Mouse (Mus musculus) stomach, postnatal 0 days (tissue): ENCODE measurements at regions not wholly inside any gene's neighbourhood (a gene's known extent, or its start where the extent isn't known, plus 50 kb on each side); places are given as distances from the start of the nearest gene placed in this dataset.
A peak's percentile ranks its signal among the peaks of the same experiment; 100 is the strongest.

Experiments
- ATAC-seq: fragments of 200-750 bp; cut with Nextera tagmentation; 2 replicates; pipeline ENCODE4 v1.8.0; 2017; ENCODE audit not compliant: low FRiP score, low TSS enrichment
- DNase-seq: peaks from one replicate; pipeline ENCODE4 v3.0.0-alpha.2; 2016; ENCODE audit warnings: low spot score
- H3K27ac ChIP-seq: fragments of 300-500 bp; sonication (generic); replicated peaks from 2 replicates; pipeline ENCODE4 v1.5.1; 2014; ENCODE audit warnings: mild to moderate bottlenecking, control low read depth
- H3K27me3 ChIP-seq: fragments of 300-500 bp; sonication (generic); 2 replicates; pipeline ENCODE4 v1.6.1; 2014; ENCODE audit warnings: low read length; ENCODE audit not compliant: control insufficient read depth, insufficient read depth
- H3K36me3 ChIP-seq: fragments of 300-500 bp; sonication (generic); 2 replicates; pipeline ENCODE4 v1.6.1; 2014; ENCODE audit warnings: low read length, mixed read lengths; ENCODE audit not compliant: control insufficient read depth, insufficient read depth
- H3K4me1 ChIP-seq: fragments of 300-500 bp; sonication (generic); replicated peaks from 2 replicates; pipeline ENCODE4 v1.6.1; 2014; ENCODE audit warnings: antibody characterized with exemption; ENCODE audit not compliant: control insufficient read depth, insufficient read depth
- H3K4me2 ChIP-seq: fragments of 300-500 bp; sonication (generic); replicated peaks from 2 replicates; pipeline ENCODE4 v1.6.1; 2014; ENCODE audit warnings: low read depth, mild to moderate bottlenecking, control low read depth, moderate library complexity
- H3K4me3 ChIP-seq: fragments of 300-500 bp; sonication (generic); 2 replicates; pipeline ENCODE4 v1.5.1; 2014; ENCODE audit warnings: low read depth, low read length, control low read depth
- H3K9ac ChIP-seq: fragments of 300-500 bp; sonication (generic); 2 replicates; pipeline ENCODE4 v1.6.1; 2014; ENCODE audit warnings: mild to moderate bottlenecking, low read length, control low read depth, mixed read lengths
- H3K9me3 ChIP-seq: fragments of 300-500 bp; sonication (generic); 2 replicates; pipeline ENCODE4 v1.6.1; 2016; ENCODE audit warnings: low read length; ENCODE audit not compliant: control insufficient read depth
- CTCF ChIP-seq: IDR thresholded peaks from 2 replicates; pipeline ENCODE4 v1.5.1; 2016; ENCODE audit warnings: antibody characterized with exemption, low read depth, mild to moderate bottlenecking, moderate library complexity
- EP300 ChIP-seq: optimal IDR thresholded peaks from 2 replicates; pipeline ENCODE3; 2016; ENCODE audit warnings: antibody characterized with exemption
- WGBS: fragments of 180-500 bp; shearing (Covaris S2); extraction: QIAGEN DNeasy Blood & Tissue Kit; methylation state at CpG from one replicate; pipeline ENCODE4 v1.1.7; 2014; 5-methylcytosine and 5-hydroxymethylcytosine counted together

DNA sequence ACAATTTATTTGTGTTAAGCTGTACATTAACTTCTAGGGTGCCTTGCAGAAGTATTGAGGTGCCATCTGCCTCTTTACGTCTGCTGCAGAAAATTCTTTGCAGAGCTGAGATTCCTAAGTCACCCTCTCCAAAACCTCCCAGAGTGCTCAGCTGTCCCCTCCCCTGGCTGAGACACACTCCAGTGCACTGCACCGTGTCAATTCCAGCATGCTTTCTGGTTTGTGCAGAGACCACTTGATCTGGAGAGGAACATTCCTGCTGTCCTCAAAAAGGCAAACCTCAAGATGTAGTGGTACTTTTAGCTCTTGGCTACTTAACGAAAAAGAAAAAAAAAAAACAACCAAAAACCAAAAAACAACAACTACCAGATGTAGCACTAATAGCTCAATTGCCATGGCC, 145.2 kb upstream of the Krr1 start:
- TF ChIP-seq EP300 (no peak), CTCF (no peak)
- Histone ChIP-seq H3K9ac (no peak overlapping the region), H3K36me3 (no peaks in the 10 kb centered on the region), H3K4me1 (no peaks in the 10 kb centered on the region), H3K4me3 (no peak overlapping the region), H3K27me3 (no peaks in the 10 kb centered on the region), H3K9me3 (no peaks in the 10 kb centered on the region), H3K27ac (no peak overlapping the region), H3K4me2 (no peak overlapping the region)
- WGBS: 72% methylated on average over 3 of the region's 3 CpGs
- ATAC-seq: no peak
- DNase-seq: no peak

DNA sequence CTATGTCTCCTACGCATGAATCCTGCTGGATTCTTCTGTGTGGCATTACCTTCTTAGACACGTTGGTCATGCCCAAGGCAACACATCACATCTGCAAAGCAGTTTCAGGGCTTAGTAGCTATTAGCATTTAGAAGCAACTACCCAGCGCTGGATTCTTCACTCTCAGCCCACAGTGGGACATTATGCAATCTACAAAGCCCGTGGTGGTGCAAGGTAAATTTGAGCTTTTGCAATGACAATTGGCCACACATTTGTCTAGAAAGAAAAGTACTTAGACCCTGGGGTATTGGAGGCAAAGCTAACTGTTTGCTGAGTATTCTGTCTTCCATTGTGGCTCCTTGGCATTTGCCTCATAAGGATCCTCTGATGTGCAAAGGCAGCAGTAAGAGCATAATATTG, 144.5 kb upstream of the Krr1 start:
- H3K27ac ChIP-seq: no peak overlapping the region
- no peaks in the 10 kb centered on the region for H3K27me3 ChIP-seq
- H3K4me1 ChIP-seq: no peaks in the 10 kb centered on the region
- ATAC-seq (no peak), DNase-seq (no peak)
- 86% methylated on average over 4 of the region's 4 CpGs for WGBS
- H3K9me3 ChIP-seq: no peaks in the 10 kb centered on the region
- no peaks in the 10 kb centered on the region for H3K36me3 ChIP-seq
- TF ChIP-seq CTCF (no peak), EP300 (no peak)
- H3K4me2 ChIP-seq: no peak overlapping the region
- H3K4me3 ChIP-seq: no peak overlapping the region
- no peak overlapping the region for H3K9ac ChIP-seq

DNA sequence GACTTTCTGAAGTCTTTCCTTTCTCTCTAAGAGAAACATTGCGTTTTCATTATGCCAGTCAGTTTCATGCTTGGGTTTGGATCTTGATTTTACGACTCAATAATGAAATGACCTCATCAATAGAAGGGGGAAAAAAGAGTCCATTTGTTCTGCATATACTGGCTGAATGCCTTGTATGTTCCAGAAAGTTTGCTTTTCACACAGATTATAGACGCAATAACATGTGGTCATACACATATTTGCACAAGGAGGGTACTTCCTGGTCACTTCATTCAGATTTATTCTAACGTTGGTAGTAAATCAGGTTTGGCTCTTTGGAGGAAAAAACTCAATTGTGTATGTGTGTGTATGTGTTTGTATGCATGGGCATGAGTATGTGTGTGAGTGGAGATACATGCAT, 143.9 kb upstream of the Krr1 start:
- no peak overlapping the region for H3K4me2 ChIP-seq
- no peaks in the 10 kb centered on the region for H3K4me1 ChIP-seq

DNA sequence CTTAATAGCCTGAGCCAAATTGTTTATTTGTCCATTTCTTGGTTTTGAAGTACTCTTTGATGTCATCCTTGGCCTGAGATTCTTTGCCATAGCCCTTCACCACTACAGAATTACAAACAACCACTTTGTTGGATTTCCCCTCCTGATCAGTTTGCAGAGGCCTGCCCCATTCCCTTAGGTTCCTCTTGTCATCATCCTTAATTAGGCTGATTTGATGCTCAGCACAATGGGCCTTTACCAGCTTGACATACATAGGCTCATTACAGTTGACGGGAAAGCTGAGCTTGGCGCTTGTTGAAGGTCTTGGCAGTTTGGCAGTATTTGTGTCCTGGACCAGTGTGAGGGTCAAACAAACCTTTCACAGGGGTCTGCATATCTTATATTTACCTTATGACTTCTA, 143.2 kb upstream of the Krr1 start:
- Histone ChIP-seq H3K9me3 (no peaks in the 10 kb centered on the region), H3K4me2 (no peak overlapping the region), H3K9ac (no peak overlapping the region), H3K4me3 (no peak overlapping the region), H3K27ac (no peak overlapping the region), H3K4me1 (no peaks in the 10 kb centered on the region), H3K27me3 (no peaks in the 10 kb centered on the region), H3K36me3 (no peaks in the 10 kb centered on the region)
- no peak for DNase-seq
- ATAC-seq: no peak
- no peak for TF ChIP-seq EP300
- TF ChIP-seq CTCF: no peak
- 93% methylated on average over 2 of the region's 2 CpGs for WGBS

More for the DNA sequence above, 143.9 kb upstream of the Krr1 start:
- Histone ChIP-seq H3K27me3 (no peaks in the 10 kb centered on the region), H3K9ac (no peak overlapping the region), H3K27ac (no peak overlapping the region), H3K9me3 (no peaks in the 10 kb centered on the region), H3K4me3 (no peak overlapping the region), H3K36me3 (no peaks in the 10 kb centered on the region)
- TF ChIP-seq EP300 (no peak), CTCF (no peak)
- DNase-seq: no peak
- 65% methylated on average over 4 of the region's 4 CpGs for WGBS
- ATAC-seq: peak; percentile 89

DNA sequence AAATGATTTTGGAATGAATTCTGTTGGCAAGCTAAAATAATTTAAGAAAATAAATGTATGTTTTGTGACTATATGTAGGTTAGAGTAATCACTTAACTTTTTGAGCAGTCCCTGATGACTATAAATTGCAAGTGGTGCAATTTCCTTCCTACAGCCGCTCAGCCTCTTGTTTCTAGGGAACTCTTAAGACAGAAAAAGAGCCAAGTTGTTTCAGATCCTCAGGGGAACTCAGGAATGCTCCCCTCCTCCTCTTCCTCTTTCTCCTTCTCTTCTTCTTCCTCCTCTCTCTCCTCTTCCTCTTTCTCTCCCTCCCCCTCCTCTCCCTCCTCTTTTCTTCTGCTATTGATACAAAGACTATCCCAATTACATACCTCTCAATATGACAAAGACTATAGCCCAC, 141.4 kb upstream of the Krr1 start:
- H3K4me2 ChIP-seq: no peak overlapping the region
- no peak overlapping the region for H3K9ac ChIP-seq
- H3K9me3 ChIP-seq: no peaks in the 10 kb centered on the region
- ATAC-seq: no peak
- no peak overlapping the region for H3K27ac ChIP-seq
- 48% methylated on average over 1 of the region's 1 CpGs for WGBS
- H3K36me3 ChIP-seq: no peaks in the 10 kb centered on the region
- no peaks in the 10 kb centered on the region for H3K4me1 ChIP-seq
- TF ChIP-seq EP300 (no peak), CTCF (no peak)
- DNase-seq: no peak
- no peaks in the 10 kb centered on the region for H3K27me3 ChIP-seq
- no peak overlapping the region for H3K4me3 ChIP-seq

DNA sequence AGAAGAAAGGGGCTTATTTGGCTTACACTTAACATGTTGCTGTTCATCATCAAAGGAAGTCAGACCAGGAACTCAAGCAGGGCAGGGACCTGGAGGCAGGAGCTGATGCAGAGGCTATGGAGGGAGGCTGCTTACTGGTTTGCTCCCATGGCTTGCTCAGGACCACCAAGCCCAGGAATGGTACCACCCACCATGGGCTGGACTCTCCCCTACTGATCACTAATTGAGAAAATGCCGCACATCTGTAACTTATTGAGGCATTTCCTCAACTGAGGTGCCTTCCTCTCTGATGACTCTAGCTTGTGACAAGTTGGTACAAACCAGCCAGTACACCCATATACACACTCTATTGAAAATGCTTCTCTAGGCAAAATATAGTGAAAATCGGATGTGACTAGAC, 138.9 kb upstream of the Krr1 start:
- H3K4me3 ChIP-seq: no peak overlapping the region
- H3K4me1 ChIP-seq: no peaks in the 10 kb centered on the region
- DNase-seq (no peak), ATAC-seq (no peak)
- TF ChIP-seq CTCF: no peak
- no peak for TF ChIP-seq EP300
- H3K4me2 ChIP-seq: no peak overlapping the region
- no peaks in the 10 kb centered on the region for H3K9me3 ChIP-seq
- no peak overlapping the region for H3K9ac ChIP-seq
- no peak overlapping the region for H3K27ac ChIP-seq
- 87% methylated on average over 2 of the region's 2 CpGs for WGBS
- H3K36me3 ChIP-seq: no peaks in the 10 kb centered on the region
- H3K27me3 ChIP-seq: no peaks in the 10 kb centered on the region
